Mouse (Mus musculus) CD4-positive, CD25-positive, alpha-beta regulatory T cell, adult 4 months (primary cell): ENCODE results near the gene Btg1. TPM values are rescaled to one million over a fixed set of nuclear protein-coding genes. Genes with fewer than 3 reads are reported as not detected.
A peak's percentile ranks its signal among the peaks of the same experiment; 100 is the strongest.

Experiments
- ATAC-seq: one replicate; pipeline ENCODE4 v1.8.0; 2017
- polyA plus RNA-seq, 2 experiments: library from polyadenylated mRNA; unstranded; fragments of 100-300 nt; shearing (Covaris generic); gene quantifications; one replicate each; pipeline ENCODE4 v1.2.1; 2017

Btg1 gene
- polyA plus RNA-seq, 2 experiments from 2014 or later, result 220 to 247 TPM

DNA sequence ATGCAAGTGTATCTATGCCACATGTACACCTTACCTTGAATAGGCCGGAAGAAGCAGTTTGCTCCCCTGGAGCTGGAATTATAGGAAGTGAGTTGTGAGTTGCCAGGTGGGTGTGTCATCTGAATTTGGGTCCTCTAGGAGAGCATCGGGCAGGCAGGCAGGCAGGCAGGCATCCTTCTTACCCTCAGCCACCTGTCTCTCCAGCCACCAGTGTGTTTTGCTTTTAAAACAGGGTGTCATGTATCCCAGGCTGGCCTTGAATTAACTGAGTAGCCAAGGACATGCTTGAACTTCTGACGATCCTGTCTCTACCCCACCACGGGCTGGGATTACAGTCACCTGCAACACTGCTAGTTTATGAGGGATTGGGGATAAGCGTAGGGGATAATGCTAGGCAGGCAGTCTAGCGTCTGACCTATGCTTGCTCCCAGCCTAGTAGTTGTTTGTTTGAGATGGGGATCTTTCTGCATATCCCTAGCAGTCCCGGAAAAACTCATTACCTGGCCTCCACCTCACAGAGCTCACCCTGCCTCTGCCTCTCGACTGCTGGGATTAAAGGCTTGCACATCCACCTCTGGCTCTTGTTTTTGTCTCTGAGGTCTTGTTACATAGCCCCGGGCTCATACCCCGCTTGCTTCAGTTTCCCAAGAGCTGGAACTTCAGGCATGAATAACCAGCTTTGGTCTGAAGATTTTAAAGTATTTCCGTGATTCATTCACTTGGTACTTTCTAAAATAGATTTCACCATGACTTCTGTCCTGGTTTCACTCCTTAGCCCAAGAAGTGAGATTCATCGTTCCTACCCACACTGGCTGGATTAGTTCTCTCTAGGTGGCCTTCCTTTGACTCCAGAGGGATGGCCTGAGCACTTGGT, 15.7 kb downstream of the Btg1 start:
- no peak for ATAC-seq

DNA sequence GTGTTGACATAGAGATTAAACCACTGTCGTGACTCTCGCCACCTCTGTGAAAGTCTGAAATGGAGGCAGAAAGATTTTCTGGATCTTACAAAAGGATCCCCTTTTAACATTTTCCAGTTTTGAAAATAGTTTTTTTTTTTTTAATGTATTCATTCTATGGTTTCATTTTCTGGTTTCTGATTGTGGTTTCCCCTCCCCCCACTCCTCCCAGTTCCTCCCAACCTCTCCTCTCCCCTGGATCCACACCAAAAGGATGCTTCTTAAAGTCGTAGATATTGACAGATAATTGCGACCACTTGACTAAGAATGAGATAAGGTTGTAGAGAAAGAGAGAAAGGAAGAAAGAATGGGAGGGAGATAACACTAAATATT, 16.3 kb downstream of the Btg1 start:
- no peak for ATAC-seq

DNA sequence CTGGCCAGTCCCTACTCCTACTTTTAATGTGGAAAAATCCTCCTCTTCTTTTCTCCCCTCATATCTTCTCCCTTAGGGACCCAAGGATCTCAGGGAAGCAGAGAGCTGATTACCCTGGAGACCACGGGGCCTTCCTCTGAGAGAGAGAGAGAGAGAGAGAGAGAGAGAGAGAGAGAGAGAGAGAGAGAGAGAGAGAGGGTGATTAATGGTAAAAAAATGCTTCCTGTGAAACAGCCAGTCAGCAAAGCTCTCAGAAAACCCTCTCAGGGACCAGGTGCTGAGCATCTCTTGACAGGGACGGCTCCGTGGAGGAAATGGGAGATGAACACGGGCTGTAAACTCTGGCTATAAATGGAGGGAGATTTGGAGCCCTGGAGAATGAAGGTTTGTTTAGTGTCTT, 18.7 kb downstream of the Btg1 start:
- ATAC-seq, result peak; percentile 67

DNA sequence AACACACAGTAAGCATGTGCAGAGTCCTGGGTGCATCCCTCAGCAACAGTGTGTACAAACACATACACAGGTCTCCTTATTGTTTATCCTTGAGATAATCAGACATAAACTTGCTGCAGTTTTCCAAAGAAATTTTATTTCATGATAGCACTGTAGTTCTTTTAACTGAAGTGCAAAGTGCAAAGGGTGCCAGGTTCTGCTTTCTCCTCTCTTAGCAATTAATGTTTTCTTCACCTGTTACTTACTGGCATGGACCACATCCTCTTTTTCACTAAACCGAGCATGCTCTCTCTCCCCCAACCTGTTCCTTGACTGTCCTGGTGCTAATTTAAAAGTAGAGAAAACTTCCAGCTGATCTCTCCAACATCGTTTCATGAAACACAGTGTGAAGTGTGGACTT, 21.7 kb downstream of the Btg1 start:
- no peak for ATAC-seq

DNA sequence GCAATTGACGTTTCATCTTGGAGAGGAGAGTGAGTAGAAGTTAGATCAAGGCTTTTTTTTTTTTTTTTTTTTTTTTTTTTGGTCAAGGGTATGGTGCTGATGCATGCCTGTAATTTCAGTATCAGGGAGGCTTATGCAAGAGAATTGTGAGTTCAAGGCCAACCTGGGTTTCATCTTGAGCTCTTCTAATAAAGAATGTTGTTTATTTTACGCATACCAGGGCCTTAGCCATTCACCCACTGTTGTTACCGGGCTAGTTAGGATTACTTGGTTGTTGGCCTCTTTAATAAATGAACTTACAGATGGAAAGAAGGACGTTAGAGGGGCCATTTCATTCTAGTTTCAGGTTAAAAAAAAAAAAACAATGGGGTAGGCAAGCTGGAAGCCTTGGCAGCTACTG, 25.2 kb downstream of the Btg1 start:
- no peak for ATAC-seq

DNA sequence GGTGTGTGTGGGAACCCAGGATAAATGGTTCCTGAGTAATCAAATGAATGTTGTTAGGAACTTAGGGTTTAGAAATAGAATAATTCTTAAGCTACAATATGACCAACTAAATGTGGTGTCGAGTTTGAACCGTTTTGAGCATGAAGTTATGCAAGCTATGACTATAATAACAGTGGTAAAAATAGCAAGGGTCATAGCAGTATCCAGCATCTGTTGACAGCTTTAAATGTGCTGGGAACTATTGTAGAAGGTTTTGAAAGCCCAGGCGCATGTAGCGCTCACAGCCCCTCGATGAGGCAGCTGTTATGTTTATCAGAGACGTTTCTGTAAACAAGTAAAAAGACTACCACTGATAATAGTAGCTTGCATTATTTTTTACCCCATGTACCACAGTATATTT, 25.9 kb downstream of the Btg1 start:
- no peak for ATAC-seq

DNA sequence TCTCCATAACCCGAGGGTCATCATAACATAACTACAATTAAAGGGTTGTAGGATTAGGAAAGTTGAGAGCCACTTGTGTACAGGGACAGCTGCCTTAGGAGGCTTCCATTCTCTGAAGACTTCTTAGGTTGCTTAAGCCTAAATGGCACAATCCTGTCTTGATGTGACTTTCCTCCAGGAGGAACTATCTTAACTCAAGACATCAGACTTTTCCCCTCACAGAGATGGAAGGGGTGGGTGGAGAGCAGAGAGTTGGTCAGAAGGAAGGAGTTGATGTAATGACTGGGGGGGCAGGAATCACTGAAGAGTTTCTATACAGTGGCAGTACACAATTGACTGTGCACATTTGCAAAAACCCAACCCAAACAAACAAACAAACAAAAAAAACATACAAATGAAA, 28.4 kb downstream of the Btg1 start:
- no peak for ATAC-seq

DNA sequence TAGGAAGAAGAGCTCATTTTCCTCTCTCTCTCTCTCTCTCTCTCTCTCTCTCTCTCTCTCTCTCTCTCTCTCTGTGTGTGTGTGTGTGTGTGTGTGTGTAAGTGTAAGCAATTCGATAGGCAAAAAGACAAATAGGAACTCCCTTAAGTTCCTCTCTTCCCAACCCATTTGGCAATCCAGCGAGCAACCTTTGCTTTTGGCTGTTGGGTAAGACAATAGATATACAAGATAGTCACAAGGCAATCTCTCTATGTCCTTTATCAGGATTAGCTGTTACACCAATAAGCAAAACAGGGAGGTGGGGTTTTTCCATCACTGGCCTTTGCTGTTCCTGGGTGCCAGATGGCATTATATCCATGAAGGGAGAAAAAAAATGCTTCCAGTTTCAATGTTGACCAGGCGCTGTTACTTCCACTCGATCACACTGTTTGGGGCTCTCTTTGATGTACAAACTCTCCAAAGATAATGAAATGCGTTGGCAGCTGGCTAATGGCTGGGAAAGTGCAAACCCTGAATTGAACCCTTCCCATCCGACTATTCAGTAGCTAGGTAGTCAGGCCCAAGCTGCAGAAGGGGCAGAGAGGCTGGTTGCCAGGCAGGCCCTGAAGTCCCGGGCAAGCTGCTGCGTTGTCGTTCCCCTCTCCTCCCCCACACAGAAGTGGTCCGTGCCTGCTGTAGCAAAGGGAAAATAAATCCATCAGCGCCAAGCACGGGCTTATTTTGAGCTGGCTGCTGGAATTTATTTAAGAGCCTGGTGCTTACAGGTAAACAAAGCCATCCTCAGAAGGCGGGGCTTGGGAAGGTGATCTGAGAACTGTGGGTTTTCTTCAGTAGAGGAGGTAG, 29.4 kb downstream of the Btg1 start:
- ATAC-seq, result peak; percentile 13

DNA sequence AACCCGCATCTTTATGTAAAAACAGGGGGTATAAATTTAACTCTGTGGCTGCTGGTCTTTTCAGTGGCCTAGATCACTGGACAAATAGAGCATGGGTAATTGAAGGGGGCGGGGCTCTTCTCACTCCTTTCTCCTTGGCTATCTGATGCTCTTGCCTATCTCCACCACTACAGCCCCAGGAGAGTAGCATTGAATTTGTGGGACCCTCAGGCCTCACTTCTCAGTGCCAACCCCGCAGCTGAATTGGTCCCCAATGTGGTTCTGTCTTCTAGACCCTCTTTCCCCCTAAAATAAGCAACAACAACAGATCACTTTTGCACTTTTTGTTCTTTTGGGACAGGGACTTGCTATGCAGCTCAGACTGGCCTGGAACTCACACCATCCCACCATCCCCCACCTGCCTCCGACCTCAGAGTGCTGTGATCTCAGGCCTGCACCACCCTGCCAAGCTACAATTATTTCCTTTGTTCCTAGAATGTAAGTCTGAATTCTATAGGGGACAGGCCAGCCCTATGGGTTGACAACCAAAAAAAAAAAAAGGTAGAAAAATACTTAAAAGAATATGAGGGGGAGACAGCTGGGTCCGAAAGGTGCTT, 30.2 kb downstream of the Btg1 start:
- ATAC-seq, result no peak

DNA sequence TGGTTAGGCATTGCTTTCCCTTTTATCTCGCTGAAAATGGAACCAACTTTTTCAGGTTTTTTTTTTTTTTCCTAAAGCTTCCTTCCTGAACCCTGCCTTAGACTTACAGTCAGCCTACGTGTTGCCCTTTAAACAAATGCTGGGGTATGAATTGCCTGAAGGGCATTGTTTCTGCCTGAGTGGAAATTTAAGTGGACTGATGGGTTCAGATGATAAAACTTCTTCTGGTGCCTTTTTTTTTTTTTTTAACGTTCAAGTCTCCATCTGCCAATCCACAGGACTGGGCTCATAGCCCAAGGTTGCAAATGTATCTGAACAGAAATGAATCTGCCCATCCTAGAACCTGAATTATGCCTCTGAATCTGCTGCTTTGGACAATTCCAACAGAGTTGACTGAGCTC, 31.4 kb downstream of the Btg1 start:
- ATAC-seq, result peak; percentile 57

DNA sequence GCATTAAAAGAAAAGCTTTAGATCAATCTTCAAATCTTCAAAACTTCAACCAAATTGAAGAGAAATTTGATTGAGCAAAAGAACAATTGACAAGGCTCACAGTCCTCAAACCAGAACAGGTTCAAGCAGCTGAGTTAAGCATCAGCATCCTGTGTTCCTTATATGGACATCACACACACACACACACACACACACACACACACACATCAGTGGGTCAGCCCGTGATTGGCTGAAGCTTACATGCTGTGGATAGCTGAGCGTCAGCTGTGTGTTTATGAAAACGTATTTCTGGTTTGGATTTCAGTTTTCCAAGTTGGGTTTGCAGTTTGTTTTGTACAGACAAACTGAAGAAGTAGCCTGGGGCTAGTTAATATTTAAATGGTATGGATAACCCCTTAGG, 32.7 kb downstream of the Btg1 start:
- ATAC-seq, result peak; percentile 56

DNA sequence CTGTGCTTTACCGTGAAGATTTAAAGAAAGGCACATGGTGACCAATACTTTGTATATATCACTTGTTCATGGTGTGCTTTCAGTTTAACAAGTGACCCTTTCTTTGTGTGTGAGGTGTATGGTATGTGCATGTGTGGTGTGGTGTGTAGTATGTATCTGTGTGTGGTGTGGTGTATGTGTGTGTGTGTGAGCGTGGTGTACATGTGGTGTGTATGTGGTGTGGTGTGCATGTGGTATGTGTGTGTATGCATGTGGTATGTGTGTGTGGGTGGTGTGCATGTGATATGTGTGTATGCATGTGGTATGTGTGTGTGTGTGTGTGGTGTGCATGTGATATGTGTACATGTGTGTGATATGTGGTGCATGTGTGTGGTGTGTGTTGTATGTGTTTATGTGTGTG, 35.6 kb downstream of the Btg1 start:
- no peak for ATAC-seq

DNA sequence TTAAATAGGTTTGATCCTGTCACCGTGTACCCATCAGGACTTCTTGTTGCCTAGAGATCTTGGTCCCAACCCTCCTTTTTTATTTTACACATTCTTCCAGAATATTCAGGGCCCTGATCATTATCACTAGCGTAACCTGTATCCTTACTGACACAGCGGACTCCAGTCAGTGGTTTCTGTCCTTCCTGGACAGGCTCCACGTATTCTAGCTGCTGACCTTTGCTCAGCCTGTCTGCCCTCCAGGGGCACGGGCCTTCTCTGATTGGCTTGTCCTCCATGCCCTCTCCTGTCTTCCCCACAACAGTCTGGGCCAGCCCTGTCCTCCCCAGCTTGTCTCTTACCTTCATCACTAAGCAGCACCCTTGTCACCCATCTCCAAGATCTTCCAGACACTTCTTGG, 36.2 kb downstream of the Btg1 start:
- ATAC-seq, result no peak

DNA sequence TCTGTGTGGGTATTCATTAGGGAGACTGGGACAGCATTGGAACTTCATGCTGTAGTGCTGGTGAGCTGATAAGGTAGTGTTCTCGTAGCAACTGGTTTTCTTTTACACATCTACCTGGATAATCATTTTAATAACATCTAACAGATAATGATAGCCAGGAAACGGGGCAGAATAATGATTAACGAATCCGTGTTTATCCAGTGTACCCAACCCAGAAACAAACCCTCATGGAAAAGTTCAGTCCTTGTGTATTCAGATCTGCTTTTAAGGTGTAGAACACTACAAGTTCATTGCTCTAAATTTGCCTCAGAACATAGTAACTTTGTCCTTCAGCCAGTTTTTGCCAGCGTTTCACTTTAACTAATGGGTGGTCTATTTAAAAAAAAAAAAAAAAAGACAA, 37.3 kb downstream of the Btg1 start:
- ATAC-seq, result no peak

DNA sequence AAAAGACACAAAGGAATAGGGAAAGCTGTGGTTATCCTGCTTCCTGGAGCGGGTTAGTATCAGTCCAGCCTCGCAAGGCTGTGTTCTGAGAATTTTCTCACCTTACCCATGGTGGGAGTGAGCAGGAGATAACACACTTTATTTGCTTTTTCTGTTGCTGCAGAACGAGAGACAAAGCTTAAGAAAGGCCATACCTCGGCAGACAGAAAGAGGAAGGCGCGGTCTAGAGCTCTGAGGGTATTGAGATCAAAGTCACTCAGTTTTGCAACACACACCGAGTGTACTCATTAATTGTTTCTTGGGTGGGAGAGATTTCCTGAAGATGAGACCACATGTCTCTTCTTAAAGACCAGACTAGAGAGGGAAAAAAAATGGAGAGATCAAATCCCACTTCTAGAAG, 37.8 kb downstream of the Btg1 start:
- peak; percentile 25 for ATAC-seq

DNA sequence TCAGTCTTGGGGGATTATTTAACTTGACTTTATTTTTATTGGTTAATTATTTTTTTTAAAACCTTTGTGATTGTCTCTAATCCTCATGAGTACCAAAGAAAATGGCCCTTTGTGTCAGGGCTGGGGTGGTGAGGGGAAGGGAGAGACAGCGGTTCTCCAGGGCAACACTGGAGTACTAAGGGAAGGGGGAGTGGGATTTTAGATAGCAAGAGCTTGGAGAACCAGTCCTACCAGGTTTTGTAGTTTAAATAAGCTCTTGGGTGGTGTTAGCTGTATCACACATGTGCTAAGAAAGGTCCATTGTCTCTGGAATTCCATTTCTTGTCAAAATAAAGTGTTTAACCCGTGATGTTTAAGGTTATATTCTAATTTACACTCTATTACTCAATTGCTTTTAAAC, 38.3 kb downstream of the Btg1 start:
- ATAC-seq, result no peak

DNA sequence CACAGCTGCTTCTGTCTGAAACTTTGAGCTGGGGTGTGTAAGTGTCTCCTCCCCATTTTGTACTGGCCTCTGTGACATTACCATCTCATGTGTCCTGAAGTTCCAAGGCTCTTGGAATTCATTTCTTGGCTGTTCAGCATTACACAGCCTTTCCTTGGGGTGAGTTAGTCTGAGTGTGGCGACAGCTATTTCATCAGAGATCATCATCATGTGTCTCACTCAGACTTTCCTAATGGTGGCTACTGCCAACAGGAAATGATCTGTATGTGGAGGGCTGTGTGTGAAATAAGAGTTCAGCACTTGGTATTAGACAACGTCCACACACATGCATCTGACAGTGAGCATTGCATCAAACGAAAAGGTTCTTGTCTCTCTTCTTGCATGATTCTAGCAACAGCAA, 39.4 kb downstream of the Btg1 start:
- ATAC-seq, result peak; percentile 76

DNA sequence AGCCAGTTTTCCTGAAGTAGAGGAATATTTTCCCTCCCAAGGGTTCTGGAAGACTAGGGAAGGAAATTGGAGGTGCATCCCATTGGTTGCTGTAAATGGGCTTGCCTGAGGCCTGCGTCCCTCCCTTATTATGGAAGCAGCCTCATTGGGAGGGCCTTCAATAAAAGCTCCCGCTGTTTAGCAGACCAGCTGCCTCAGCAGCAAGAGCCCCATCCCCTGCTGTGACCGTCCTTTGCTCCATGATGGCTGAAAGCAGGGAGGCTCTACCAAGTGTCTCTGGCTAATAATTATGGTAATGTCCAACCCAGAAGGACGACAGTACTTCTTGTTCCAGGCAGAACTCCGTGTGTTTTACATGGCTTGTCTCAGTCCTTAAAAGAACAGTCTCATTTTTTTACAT, 42.1 kb downstream of the Btg1 start:
- ATAC-seq, result no peak

DNA sequence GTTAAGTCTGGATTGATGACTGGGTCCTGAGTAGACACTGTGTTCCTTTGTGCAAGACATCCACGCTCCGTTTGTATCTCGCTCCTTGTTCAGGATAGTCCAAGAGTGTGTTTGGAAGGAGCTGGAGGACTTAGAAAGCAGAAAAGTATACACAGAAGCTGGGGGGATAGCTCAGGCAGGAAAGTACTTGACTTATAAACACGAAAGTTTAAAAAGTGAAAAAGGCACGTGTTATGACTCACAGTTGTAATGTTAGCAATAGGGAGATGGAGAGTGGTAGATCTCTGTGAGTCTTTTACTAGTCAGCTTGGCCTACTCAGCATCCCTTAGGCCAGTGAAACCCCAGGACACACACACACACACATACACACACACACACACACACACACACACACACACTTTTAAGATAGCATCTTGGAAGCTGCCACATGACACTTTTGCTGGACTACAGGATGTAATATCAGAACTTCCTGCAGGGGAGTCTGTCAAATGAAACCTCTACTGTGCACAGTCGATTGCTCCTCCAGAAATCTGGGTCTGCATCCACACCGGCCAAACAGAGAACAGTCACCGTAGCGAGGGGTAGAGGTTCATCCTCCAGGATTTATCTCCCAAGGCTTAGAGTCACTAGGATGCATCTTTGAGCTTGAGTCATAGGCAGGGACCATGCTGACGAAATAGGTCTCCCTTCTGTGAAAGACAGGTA, 43.6 kb downstream of the Btg1 start:
- peak; percentile 23 for ATAC-seq

DNA sequence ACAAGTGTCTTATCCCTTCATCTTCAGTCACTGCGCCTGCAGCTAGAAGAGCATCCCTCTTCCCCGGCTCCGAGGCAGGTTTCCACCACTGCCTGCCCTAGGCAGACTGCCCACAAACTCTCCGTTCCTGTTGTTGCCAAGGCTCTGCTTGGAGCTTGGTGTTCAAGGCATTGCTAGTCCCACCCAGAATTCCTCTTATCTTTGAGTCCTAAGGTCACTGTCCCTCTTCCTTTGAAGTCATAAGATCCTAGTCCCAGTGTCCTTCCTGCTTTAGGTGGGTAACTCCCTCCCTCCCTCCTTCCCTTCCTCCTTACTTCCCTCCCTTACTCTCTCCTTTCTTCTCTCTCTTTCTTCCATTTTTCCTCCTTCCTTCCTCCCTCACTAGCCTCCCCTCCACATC, 46.2 kb downstream of the Btg1 start:
- ATAC-seq, result no peak

DNA sequence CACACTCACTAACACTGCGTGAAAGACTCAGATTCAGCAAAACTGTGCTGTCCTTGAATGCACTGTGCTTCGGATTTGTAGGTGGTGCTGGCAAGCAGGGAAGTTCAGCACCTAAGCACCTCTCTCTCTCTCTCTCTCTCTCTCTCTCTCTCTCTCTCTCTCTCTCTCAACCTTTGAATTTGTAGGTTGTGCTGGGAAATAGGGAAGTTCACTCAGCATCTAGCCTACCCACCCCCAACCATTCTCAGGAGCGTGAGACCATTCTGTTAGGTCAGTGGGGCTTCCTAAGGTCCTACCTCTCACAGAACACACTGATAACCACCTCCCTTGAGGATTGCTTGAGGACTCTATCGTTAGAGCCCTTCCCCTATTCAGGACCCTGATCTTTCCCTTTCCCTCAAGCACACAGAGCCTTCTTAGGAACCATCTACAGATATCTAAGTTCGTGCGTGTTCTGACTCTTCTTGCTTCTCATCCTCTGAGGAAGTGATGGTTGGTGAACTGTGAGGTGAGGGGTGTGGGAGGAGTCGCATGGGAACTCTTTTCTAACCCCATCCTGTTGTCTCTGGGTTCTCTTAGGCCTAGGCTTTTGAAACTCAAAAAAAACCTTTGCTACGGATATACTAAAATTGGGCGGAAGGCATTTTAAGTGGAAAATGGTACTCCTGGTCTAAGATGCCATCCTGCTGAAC, 47.1 kb downstream of the Btg1 start:
- ATAC-seq, result peak; percentile 96
